Mouse (Mus musculus) liver, postnatal 0 days (tissue): ENCODE data around the gene Matn4.

Experiments used
- CTCF ChIP-seq: sonication (generic); IDR thresholded peaks from 2 replicates; pipeline ENCODE4 v1.5.1; 2016; ENCODE audit warnings: antibody characterized with exemption, low read depth
- EP300 ChIP-seq: IDR thresholded peaks from 2 replicates; pipeline ENCODE4 v1.6.1; 2016; ENCODE audit warnings: antibody characterized with exemption, low read depth, mild to moderate bottlenecking

DNA sequence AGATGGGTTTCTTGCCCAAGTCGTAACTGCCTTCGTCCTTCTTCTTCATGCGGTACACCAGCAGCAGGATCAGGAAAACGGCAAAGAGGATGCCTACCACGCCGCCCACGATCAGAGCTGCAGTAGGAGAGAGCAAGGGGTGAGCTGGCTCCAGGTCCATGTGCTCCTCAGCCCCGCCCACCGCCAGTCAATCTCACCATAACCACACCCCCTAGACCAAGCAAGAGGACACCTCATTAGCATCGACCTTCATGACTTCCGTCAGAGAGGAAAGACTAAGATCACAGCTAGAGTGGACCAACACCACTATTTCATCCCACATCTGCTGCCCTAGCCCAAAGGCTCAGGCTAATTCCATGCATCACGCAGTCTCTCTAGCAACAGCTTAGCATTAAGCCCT, 21.2 kb upstream of the Matn4 start:
- TF ChIP-seq CTCF (no peak), EP300 (no peak)
